Mouse (Mus musculus) liver, embryonic 15.5 days (tissue): ENCODE data around the gene Atg2a. TPM values are rescaled to one million over a fixed set of nuclear protein-coding genes. Genes with fewer than 3 reads are reported as not detected.

ENCODE experiments used
- ATAC-seq: fragments of 200-750 bp; cut with Nextera tagmentation; 2 replicates; pipeline ENCODE4 v1.8.0; 2017; ENCODE audit warnings: moderate number of reproducible peaks, mild to moderate bottlenecking, moderate library complexity; ENCODE audit not compliant: insufficient read depth
- H3K27ac ChIP-seq: fragments of 300-500 bp; sonication (generic); replicated peaks from 2 replicates; pipeline ENCODE4 v1.5.1; 2015; ENCODE audit warnings: mild to moderate bottlenecking, inconsistent platforms
- H3K27me3 ChIP-seq: fragments of 300-500 bp; sonication (generic); 2 replicates; pipeline ENCODE4 v1.6.1; 2015; ENCODE audit warnings: mild to moderate bottlenecking, inconsistent platforms
- H3K36me3 ChIP-seq: fragments of 300-500 bp; sonication (generic); replicated peaks from 2 replicates; pipeline ENCODE4 v1.6.1; 2015; ENCODE audit warnings: moderate library complexity, mild to moderate bottlenecking, inconsistent platforms
- H3K4me1 ChIP-seq: fragments of 300-500 bp; sonication (generic); replicated peaks from 2 replicates; pipeline ENCODE4 v1.6.1; 2015; ENCODE audit warnings: inconsistent platforms
- H3K4me2 ChIP-seq: fragments of 300-500 bp; sonication (generic); 2 replicates; pipeline ENCODE4 v1.6.1; 2015; ENCODE audit warnings: moderate library complexity, mild to moderate bottlenecking, inconsistent platforms
- H3K4me3 ChIP-seq: fragments of 300-500 bp; sonication (generic); replicated peaks from 2 replicates; pipeline ENCODE4 v1.5.1; 2015; ENCODE audit warnings: mild to moderate bottlenecking, inconsistent platforms
- H3K9ac ChIP-seq: fragments of 300-500 bp; sonication (generic); 2 replicates; pipeline ENCODE4 v1.6.1; 2015; ENCODE audit warnings: moderate library complexity, mild to moderate bottlenecking, inconsistent platforms
- H3K9me3 ChIP-seq: fragments of 300-500 bp; sonication (generic); replicated peaks from 2 replicates; pipeline ENCODE4 v1.6.1; 2016; ENCODE audit warnings: inconsistent platforms
- WGBS: fragments of 180-500 bp; shearing (Covaris S2); methylation state at CpG from one replicate; pipeline ENCODE4 v1.1.7; 2015; ENCODE audit warnings: mixed read lengths; ENCODE audit not compliant: insufficient replicate concordance; 5-methylcytosine and 5-hydroxymethylcytosine counted together
- polyA plus RNA-seq: library from polyadenylated mRNA; unstranded; fragments of >200 nt; fragmentation: Nextera tagmentation; extraction: Ambion mirVana; gene quantifications from 2 replicates; pipeline ENCODE4 v1.2.1, GENCODE M21; 2015

Gene Atg2a
- polyA plus RNA-seq, 1 experiment from 2014 or later, result 4.7 TPM

DNA sequence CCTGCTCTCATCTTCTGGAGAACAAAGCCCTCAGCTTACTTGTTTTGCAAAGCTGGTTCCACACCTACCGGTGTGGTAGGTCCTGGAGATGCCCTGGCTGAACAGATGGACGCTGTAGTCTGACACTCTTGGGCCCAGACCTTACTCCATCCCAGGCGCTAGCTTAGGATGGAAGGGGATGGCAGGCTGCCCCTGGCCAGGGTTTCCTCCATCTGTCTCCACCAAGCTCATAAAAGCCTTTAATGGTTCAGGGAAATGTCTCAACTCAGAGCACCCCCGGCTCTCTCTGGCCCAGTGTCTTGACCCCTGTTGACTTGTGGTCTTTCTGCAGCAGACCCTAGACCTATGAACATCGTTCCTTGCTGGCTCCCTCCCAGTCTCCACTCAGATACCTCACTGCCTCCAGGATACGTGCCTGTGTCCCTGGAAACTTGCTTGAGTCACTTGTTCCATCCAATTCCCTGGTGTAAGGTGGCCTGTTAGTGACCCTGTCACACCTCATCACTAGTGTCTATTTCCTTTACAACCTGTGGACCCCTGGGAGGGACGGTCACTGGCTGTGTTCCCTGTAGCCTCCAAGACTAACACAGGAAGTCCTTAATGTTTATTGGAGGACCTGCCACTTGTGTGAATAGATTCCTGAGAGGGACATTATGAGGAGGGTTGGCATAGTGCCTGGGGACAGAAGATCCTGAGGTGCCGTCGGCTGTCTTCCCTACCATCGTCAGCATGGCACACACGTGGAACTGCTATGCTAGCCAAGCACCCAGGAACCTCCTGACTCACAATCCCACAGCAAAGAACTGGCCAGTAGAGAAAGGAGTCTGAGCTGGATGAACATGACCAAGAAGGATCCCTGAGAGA, 26.1 kb downstream of the Atg2a start:
- H3K27ac ChIP-seq, result 0 out of 2 replicates have a peak overlapping the region, but pooled peaks have one; percentile 69
- H3K36me3 ChIP-seq, result no peaks in the 10 kb centered on the region
- peaks cover 7% of the 10 kb centered on the region; the same call in 1 of the 2 replicates for H3K27me3 ChIP-seq
- H3K9ac ChIP-seq, result no peak overlapping the region
- 49% methylated on average over 11 of the region's 11 CpGs for WGBS
- H3K4me1 ChIP-seq, result peaks cover 78% of the 10 kb centered on the region
- H3K4me3 ChIP-seq, result no peak overlapping the region
- no peak overlapping the region for H3K4me2 ChIP-seq
- no peak for ATAC-seq
- no peaks in the 10 kb centered on the region for H3K9me3 ChIP-seq

DNA sequence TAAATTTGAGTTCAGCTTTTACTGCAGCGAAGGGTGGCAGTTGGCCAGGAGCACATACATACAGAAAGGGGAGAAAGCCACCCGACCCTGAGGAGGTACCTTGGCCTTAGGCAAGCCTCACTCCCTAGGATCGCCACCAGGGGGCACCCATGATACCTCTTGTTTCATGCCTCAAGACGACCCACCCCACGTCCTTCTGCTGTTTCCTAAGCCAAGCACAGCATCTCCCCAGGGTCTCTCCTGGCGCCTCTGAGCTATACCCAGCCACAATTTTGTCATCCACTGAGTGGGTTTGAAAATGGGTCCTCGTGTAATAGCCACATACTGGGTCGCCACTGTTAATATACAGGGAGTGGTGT, 26.7 kb downstream of the Atg2a start:
- Histone ChIP-seq H3K36me3 (no peaks in the 10 kb centered on the region), H3K9me3 (no peaks in the 10 kb centered on the region), H3K27ac (peak overlapping the region; percentile 69), H3K4me1 (peaks cover 78% of the 10 kb centered on the region), H3K4me2 (0 out of 2 replicates have a peak overlapping the region, but pooled peaks have one; percentile 6), H3K4me3 (no peak overlapping the region), H3K9ac (no peak overlapping the region), H3K27me3 (peaks cover 7% of the 10 kb centered on the region; the same call in 1 of the 2 replicates)
- WGBS, result 12% methylated on average over 8 of the region's 8 CpGs
- ATAC-seq, result peak; percentile 40

DNA sequence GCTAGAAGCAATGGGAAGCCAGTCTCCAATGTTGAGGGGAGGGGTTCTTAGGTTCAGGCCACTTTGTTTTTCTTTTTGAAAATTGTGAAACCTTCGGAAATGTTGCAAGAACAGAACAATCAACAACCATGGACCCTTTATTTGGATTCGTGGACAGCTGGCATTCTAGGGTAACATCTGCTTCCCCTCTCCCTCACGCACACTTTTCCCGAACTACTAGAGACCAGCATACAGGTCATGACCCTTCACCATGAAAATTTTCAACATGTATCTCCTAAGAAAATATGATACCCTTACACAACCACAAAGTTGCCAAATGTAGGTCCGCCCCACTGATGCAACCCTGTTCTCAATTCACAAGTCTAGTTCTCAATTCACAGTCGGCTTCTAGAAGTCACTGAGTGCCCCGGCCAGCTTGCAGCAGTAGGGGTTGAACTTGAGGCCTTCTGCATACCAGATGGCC, 27.2 kb downstream of the Atg2a start:
- ATAC-seq, result peak; percentile 7; the same call in 1 of the 2 replicates
- H3K4me1 ChIP-seq, result peaks cover 78% of the 10 kb centered on the region
- no peaks in the 10 kb centered on the region for H3K36me3 ChIP-seq
- H3K4me2 ChIP-seq, result no peak overlapping the region
- no peak overlapping the region for H3K9ac ChIP-seq
- H3K27ac ChIP-seq, result peak overlapping the region; percentile 69
- peaks cover 7% of the 10 kb centered on the region; the same call in 1 of the 2 replicates for H3K27me3 ChIP-seq
- WGBS, result 60% methylated on average over 7 of the region's 7 CpGs
- H3K9me3 ChIP-seq, result no peaks in the 10 kb centered on the region
- no peak overlapping the region for H3K4me3 ChIP-seq

DNA sequence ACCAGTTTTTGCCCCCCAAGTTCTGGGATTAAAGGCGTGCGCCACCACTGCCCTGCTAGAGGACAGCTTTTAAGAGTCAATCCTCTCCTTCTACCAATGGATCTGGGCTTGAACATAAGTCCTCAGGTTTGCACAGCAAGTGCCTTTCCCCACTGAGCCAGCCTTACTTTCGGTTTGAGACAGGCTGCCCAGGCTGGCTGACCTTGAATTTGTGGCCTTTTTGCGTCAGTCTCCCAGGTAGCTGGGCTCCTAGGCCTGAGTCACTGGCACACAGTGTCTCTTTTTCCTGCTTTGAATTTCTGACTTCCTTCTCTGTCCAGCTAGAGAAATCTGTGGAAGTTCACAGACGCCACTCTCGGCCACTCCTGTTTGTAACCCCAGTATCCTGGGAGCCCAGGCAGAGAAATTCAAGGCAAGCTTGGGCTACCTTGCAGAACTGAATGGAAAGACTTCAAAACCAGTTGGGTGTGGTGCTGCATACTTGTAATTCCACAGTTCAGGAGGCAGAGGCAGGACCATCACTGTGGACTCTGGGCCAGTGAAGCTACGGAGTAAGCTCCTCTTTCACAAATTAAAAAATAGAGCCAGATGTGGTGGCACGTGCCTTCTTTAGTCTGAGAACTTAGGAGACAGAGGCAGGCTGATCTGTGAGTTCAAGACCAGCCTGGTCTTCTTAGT, 28.5 kb downstream of the Atg2a start:
- Histone ChIP-seq H3K4me2 (no peak overlapping the region), H3K27ac (peak overlapping the region; percentile 69), H3K4me1 (peaks cover 80% of the 10 kb centered on the region), H3K4me3 (no peak overlapping the region), H3K27me3 (peaks cover 7% of the 10 kb centered on the region; the same call in 1 of the 2 replicates), H3K9me3 (no peaks in the 10 kb centered on the region), H3K36me3 (no peaks in the 10 kb centered on the region), H3K9ac (0 out of 2 replicates have a peak overlapping the region, but pooled peaks have one; percentile 2)
- no peak for ATAC-seq
- 78% methylated on average over 8 of the region's 8 CpGs for WGBS

- no peak; the same call in 1 of the 2 replicates for ATAC-seq
- Histone ChIP-seq H3K9me3 (no peaks in the 10 kb centered on the region), H3K36me3 (no peaks in the 10 kb centered on the region), H3K4me2 (no peak overlapping the region), H3K27ac (0 out of 2 replicates have a peak overlapping the region, but pooled peaks have one; percentile 48), H3K4me1 (peaks cover 79% of the 10 kb centered on the region), H3K27me3 (peaks cover 7% of the 10 kb centered on the region; the same call in 1 of the 2 replicates), H3K9ac (no peak overlapping the region), H3K4me3 (no peak overlapping the region)
- WGBS, result 62% methylated on average over 9 of the region's 9 CpGs
These were observed 29.2 kb downstream of the Atg2a start for GRCm38 (mm10) chr19:6270661-6271060.

GRCm38 (mm10) chr19:6271206-6271605, 29.7 kb downstream of the Atg2a start:
- no peak for ATAC-seq
- no peak overlapping the region for H3K27ac ChIP-seq
- WGBS, result 57% methylated on average over 8 of the region's 8 CpGs
- H3K9me3 ChIP-seq, result no peaks in the 10 kb centered on the region
- H3K4me1 ChIP-seq, result peaks cover 84% of the 10 kb centered on the region
- H3K36me3 ChIP-seq, result no peaks in the 10 kb centered on the region
- H3K27me3 ChIP-seq, result peaks cover 7% of the 10 kb centered on the region; the same call in 1 of the 2 replicates
- no peak overlapping the region for H3K4me3 ChIP-seq
- H3K9ac ChIP-seq, result no peak overlapping the region
- H3K4me2 ChIP-seq, result no peak overlapping the region

GRCm38 (mm10) chr19:6272053-6272452, 30.6 kb downstream of the Atg2a start:
- peaks cover 7% of the 10 kb centered on the region; the same call in 1 of the 2 replicates for H3K27me3 ChIP-seq
- H3K4me3 ChIP-seq, result no peak overlapping the region
- H3K4me2 ChIP-seq, result no peak overlapping the region
- no peaks in the 10 kb centered on the region for H3K9me3 ChIP-seq
- no peak overlapping the region for H3K9ac ChIP-seq
- H3K27ac ChIP-seq, result peak overlapping the region; percentile 24; the same call in 1 of the 2 replicates
- peaks cover 85% of the 10 kb centered on the region for H3K4me1 ChIP-seq
- WGBS, result 73% methylated on average over 7 of the region's 7 CpGs
- ATAC-seq, result no peak
- no peaks in the 10 kb centered on the region for H3K36me3 ChIP-seq

DNA sequence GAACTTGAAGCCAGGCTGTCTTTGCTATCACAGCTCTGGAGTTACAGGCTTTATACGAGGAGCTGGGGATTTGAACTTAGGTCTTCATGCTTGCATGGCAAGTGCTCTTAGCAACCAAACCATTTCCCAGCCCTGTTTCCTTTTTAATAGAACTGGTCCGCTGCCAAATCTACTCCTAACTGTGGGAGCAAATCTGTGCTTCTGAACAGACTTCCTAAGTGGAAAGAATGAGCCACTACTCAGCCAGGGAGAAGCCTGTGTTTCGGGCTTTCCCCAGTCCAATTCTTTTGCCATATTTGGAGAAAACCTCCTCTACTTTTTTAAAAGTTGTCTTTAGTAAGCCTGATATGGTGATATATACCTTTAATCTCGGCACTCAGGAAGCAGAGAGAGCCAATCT, 31.3 kb downstream of the Atg2a start:
- ATAC-seq, result no peak
- Histone ChIP-seq H3K4me3 (no peak overlapping the region), H3K9me3 (no peaks in the 10 kb centered on the region), H3K4me2 (no peak overlapping the region), H3K27me3 (0 out of 2 replicates have a peak, but pooled peaks cover 2% of the 10 kb centered on the region), H3K9ac (no peak overlapping the region), H3K27ac (no peak overlapping the region), H3K36me3 (no peaks in the 10 kb centered on the region), H3K4me1 (peaks cover 87% of the 10 kb centered on the region)
- WGBS, result 63% methylated on average over 4 of the region's 4 CpGs

GRCm38 (mm10) chr19:6273592-6273991, 32.1 kb downstream of the Atg2a start:
- H3K4me2 ChIP-seq, result no peak overlapping the region
- H3K9me3 ChIP-seq, result no peaks in the 10 kb centered on the region
- ATAC-seq, result no peak
- H3K36me3 ChIP-seq, result no peaks in the 10 kb centered on the region
- H3K27me3 ChIP-seq, result no peaks in the 10 kb centered on the region
- 63% methylated on average over 4 of the region's 4 CpGs for WGBS
- H3K4me1 ChIP-seq, result peaks cover 87% of the 10 kb centered on the region
- H3K9ac ChIP-seq, result no peak overlapping the region
- no peak overlapping the region for H3K4me3 ChIP-seq
- H3K27ac ChIP-seq, result 0 out of 2 replicates have a peak overlapping the region, but pooled peaks have one; percentile 14

- Histone ChIP-seq H3K4me2 (no peak overlapping the region), H3K27me3 (no peaks in the 10 kb centered on the region), H3K36me3 (0 out of 2 replicates have a peak, but pooled peaks cover 5% of the 10 kb centered on the region), H3K9me3 (no peaks in the 10 kb centered on the region), H3K4me1 (peaks cover 88% of the 10 kb centered on the region), H3K27ac (0 out of 2 replicates have a peak overlapping the region, but pooled peaks have one; percentile 14), H3K4me3 (no peak overlapping the region), H3K9ac (no peak overlapping the region)
- 85% methylated on average over 13 of the region's 13 CpGs for WGBS
- ATAC-seq, result no peak
These were observed 32.6 kb downstream of the Atg2a start for GRCm38 (mm10) chr19:6273998-6274608.
